Mouse (Mus musculus) intestine, postnatal 0 days (tissue): ENCODE data around the gene Mettl22. TPM values are rescaled to one million over a fixed set of nuclear protein-coding genes. Genes with fewer than 3 reads are reported as not detected.

ENCODE experiments used
- ATAC-seq: fragments of 200-750 bp; cut with Nextera tagmentation; 2 replicates; pipeline ENCODE4 v1.8.0; 2017; ENCODE audit warnings: mild to moderate bottlenecking, moderate TSS enrichment, moderate library complexity
- H3K27ac ChIP-seq: fragments of 300-500 bp; sonication (generic); 2 replicates; pipeline ENCODE4 v1.5.1; 2014; ENCODE audit warnings: mild to moderate bottlenecking, low read depth, low read length, moderate library complexity
- H3K27me3 ChIP-seq: fragments of 300-500 bp; sonication (generic); replicated peaks from 2 replicates; pipeline ENCODE4 v1.6.1; 2014; ENCODE audit warnings: low read length, mixed read lengths; ENCODE audit not compliant: control insufficient read depth, insufficient read depth
- H3K36me3 ChIP-seq: fragments of 300-500 bp; sonication (generic); 2 replicates; pipeline ENCODE4 v1.6.1; 2014; ENCODE audit warnings: mild to moderate bottlenecking, moderate library complexity; ENCODE audit not compliant: control insufficient read depth, insufficient read depth
- H3K4me1 ChIP-seq: fragments of 300-500 bp; sonication (generic); replicated peaks from 2 replicates; pipeline ENCODE4 v1.6.1; 2014; ENCODE audit warnings: antibody characterized with exemption, low read length, mixed read lengths; ENCODE audit not compliant: control insufficient read depth, insufficient read depth
- H3K4me2 ChIP-seq: fragments of 300-500 bp; sonication (generic); replicated peaks from 2 replicates; pipeline ENCODE4 v1.6.1; 2014; ENCODE audit warnings: low read depth, mild to moderate bottlenecking, moderate library complexity
- H3K4me3 ChIP-seq: fragments of 300-500 bp; sonication (generic); 2 replicates; pipeline ENCODE4 v1.5.1; 2014; ENCODE audit warnings: low read depth, low read length
- H3K9ac ChIP-seq: fragments of 300-500 bp; sonication (generic); 2 replicates; pipeline ENCODE4 v1.6.1; 2014; ENCODE audit warnings: mild to moderate bottlenecking, low read depth, low read length
- H3K9me3 ChIP-seq: fragments of 300-500 bp; sonication (generic); 2 replicates; pipeline ENCODE4 v1.6.1; 2016; ENCODE audit warnings: mixed run types; ENCODE audit not compliant: control insufficient read depth
- CTCF ChIP-seq: sonication (generic); IDR thresholded peaks from 2 replicates; pipeline ENCODE4 v1.5.1; 2016; ENCODE audit warnings: low read depth, mild to moderate bottlenecking, control low read depth, antibody characterized with exemption, moderate library complexity
- WGBS: fragments of 180-500 bp; shearing (Covaris S2); extraction: QIAGEN DNeasy Blood & Tissue Kit; methylation state at CpG from one replicate; pipeline ENCODE4 v1.1.7; 2014; 5-methylcytosine and 5-hydroxymethylcytosine counted together
- polyA plus RNA-seq: library from polyadenylated mRNA; unstranded; fragments of >200 nt; fragmentation: Nextera tagmentation; extraction: Ambion mirVana; gene quantifications from 2 replicates; pipeline ENCODE4 v1.2.1, GENCODE M21; 2015

Mettl22 gene
- polyA plus RNA-seq, 1 experiment from 2014 or later = 14.8 TPM

- Histone ChIP-seq H3K9ac (no peak overlapping the region), H3K36me3 (no peaks in the 10 kb centered on the region), H3K27me3 (no peaks in the 10 kb centered on the region), H3K27ac (no peak overlapping the region), H3K4me2 (no peak overlapping the region), H3K4me3 (no peak overlapping the region), H3K4me1 (no peaks in the 10 kb centered on the region), H3K9me3 (no peaks in the 10 kb centered on the region)
- no peak for ATAC-seq
- TF ChIP-seq CTCF = peak; percentile 92
- WGBS = 34% methylated on average over 6 of the region's 6 CpGs
These were observed 11.5 kb upstream of the Mettl22 start for GRCm38 (mm10) chr16:8459098-8459497.

GRCm38 (mm10) chr16:8470132-8470531 is 456 bp upstream of the Mettl22 start:
- peak overlapping the region; percentile 92 for H3K4me2 ChIP-seq

GRCm38 (mm10) chr16:8487396-8488005 is 16.9 kb downstream of the Mettl22 start:
- Histone ChIP-seq H3K36me3 (peaks cover 50% of the 10 kb centered on the region), H3K27ac (no peak overlapping the region), H3K4me3 (no peak overlapping the region), H3K4me2 (no peak overlapping the region), H3K27me3 (no peaks in the 10 kb centered on the region), H3K9ac (no peak overlapping the region), H3K9me3 (no peaks in the 10 kb centered on the region), H3K4me1 (no peaks in the 10 kb centered on the region; the same call in 1 of the 2 replicates)
- no peak for TF ChIP-seq CTCF
- ATAC-seq = no peak
- WGBS = 92% methylated on average over 9 of the region's 9 CpGs

More at GRCm38 (mm10) chr16:8470132-8470531, 456 bp upstream of the Mettl22 start:
- Histone ChIP-seq H3K4me3 (peak overlapping the region; percentile 82), H3K27ac (no peak overlapping the region), H3K9ac (no peak overlapping the region), H3K27me3 (no peaks in the 10 kb centered on the region), H3K9me3 (no peaks in the 10 kb centered on the region), H3K4me1 (no peaks in the 10 kb centered on the region; the same call in 1 of the 2 replicates), H3K36me3 (no peaks in the 10 kb centered on the region)
- no peak for TF ChIP-seq CTCF
- ATAC-seq = peak; percentile 23; the same call in 1 of the 2 replicates
- WGBS = 64% methylated on average over 2 of the region's 2 CpGs

- WGBS = 89% methylated on average over 5 of the region's 5 CpGs
- H3K4me1 ChIP-seq = no peaks in the 10 kb centered on the region; the same call in 1 of the 2 replicates
- H3K27me3 ChIP-seq = no peaks in the 10 kb centered on the region
- no peaks in the 10 kb centered on the region for H3K9me3 ChIP-seq
- no peak for TF ChIP-seq CTCF
- ATAC-seq = no peak
- no peak overlapping the region for H3K27ac ChIP-seq
- no peak overlapping the region for H3K9ac ChIP-seq
- H3K4me3 ChIP-seq = no peak overlapping the region
- peaks cover 40% of the 10 kb centered on the region for H3K36me3 ChIP-seq
- no peak overlapping the region for H3K4me2 ChIP-seq
These were observed 18.8 kb downstream of the Mettl22 start for GRCm38 (mm10) chr16:8489340-8489739.

- no peak for ATAC-seq
- no peak overlapping the region for H3K27ac ChIP-seq
- H3K36me3 ChIP-seq = peaks cover 20% of the 10 kb centered on the region; the same call in 1 of the 2 replicates
- H3K9ac ChIP-seq = no peak overlapping the region
- H3K4me2 ChIP-seq = no peak overlapping the region
- H3K4me1 ChIP-seq = no peaks in the 10 kb centered on the region; the same call in 1 of the 2 replicates
- no peak overlapping the region for H3K4me3 ChIP-seq
- no peaks in the 10 kb centered on the region for H3K27me3 ChIP-seq
- WGBS = 32% methylated on average over 13 of the region's 13 CpGs
- TF ChIP-seq CTCF = no peak
- no peaks in the 10 kb centered on the region for H3K9me3 ChIP-seq
These were observed 21.3 kb downstream of the Mettl22 start for GRCm38 (mm10) chr16:8491743-8492490.

- Histone ChIP-seq H3K9ac (no peak overlapping the region), H3K4me1 (no peaks in the 10 kb centered on the region; the same call in 1 of the 2 replicates), H3K4me2 (no peak overlapping the region), H3K36me3 (no peaks in the 10 kb centered on the region), H3K9me3 (no peaks in the 10 kb centered on the region), H3K27me3 (no peaks in the 10 kb centered on the region), H3K4me3 (no peak overlapping the region), H3K27ac (no peak overlapping the region)
- TF ChIP-seq CTCF = peak; percentile 95
- peak; percentile 72 for ATAC-seq
- WGBS = 21% methylated on average over 4 of the region's 4 CpGs
These were observed 23.7 kb downstream of the Mettl22 start for GRCm38 (mm10) chr16:8494268-8494667.
